Mouse (Mus musculus): ENCODE data around the gene Gm20388. TPM values are rescaled to one million over a fixed set of nuclear protein-coding genes. Genes with fewer than 3 reads are reported as not detected.

Gene Gm20388
- polyA plus RNA-seq, 1 experiment from 2014 or later: not detected

DNA sequence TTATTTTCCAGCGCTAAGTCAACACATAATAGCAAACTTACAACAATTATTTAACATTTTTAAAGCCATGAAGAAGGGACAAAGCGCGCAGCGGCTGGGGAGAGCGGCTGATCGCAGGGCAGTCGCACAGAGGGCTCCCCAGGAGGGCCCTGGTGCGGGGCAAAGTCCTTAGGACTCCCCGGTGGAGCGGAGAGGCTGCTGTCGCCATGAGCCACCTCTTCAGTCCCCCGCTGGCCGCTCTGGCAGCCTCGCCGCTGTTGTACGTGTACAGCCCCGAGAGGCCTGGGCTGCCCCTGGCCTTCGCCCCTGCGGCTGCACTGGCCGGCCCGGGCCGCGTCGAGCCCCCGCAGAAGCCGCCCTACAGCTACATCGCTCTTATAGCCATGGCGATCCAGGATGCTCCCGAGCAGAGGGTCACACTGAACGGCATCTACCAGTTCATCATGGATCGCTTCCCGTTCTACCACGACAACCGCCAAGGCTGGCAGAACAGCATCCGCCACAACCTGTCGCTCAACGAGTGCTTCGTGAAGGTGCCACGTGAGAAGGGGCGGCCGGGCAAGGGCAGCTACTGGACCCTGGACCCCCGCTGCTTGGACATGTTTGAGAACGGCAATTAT, 1217.2 kb downstream of the Gm20388 start, which contains the start of gene Foxl1:
Foxl1 (plus strand) TSS at position 185 of the 620 bp plus-strand sequence.
- no peaks in the 10 kb centered on the region for H3K9me3 ChIP-seq (ENCODE audit: control insufficient read depth, low read length)
- no peak within 1 kb of the TSS for H3K9ac ChIP-seq (ENCODE audit: low read length)
- no peaks in the 10 kb centered on the region for H3K36me3 ChIP-seq (ENCODE audit: control insufficient read depth, insufficient read depth, low read length)
- H3K4me1 ChIP-seq (ENCODE audit: control insufficient read depth, insufficient read depth, low read length): peaks cover 26% of the 10 kb centered on the region
- peaks cover 82% of the 10 kb centered on the region for H3K27me3 ChIP-seq (ENCODE audit: control insufficient read depth, insufficient read depth, low read length)
- H3K4me2 ChIP-seq (ENCODE audit: low read depth, severe bottlenecking): peak within 1 kb of the TSS; percentile 26; the same call in 1 of the 2 replicates
- no peak within 1 kb of the TSS for H3K27ac ChIP-seq (replicated peaks; ENCODE audit: low read depth, low read length)
- WGBS: 2% methylated on average over 43 of the region's 43 CpGs
- DNase-seq (ENCODE audit: low spot score) (peak; percentile 65), ATAC-seq (ENCODE audit: insufficient number of reproducible peaks, low FRiP score, low TSS enrichment, low read depth) (no peak)
- H3K4me3 ChIP-seq (ENCODE audit: low read depth, low read length): peak within 1 kb of the TSS; percentile 9; the same call in 1 of the 2 replicates

DNA sequence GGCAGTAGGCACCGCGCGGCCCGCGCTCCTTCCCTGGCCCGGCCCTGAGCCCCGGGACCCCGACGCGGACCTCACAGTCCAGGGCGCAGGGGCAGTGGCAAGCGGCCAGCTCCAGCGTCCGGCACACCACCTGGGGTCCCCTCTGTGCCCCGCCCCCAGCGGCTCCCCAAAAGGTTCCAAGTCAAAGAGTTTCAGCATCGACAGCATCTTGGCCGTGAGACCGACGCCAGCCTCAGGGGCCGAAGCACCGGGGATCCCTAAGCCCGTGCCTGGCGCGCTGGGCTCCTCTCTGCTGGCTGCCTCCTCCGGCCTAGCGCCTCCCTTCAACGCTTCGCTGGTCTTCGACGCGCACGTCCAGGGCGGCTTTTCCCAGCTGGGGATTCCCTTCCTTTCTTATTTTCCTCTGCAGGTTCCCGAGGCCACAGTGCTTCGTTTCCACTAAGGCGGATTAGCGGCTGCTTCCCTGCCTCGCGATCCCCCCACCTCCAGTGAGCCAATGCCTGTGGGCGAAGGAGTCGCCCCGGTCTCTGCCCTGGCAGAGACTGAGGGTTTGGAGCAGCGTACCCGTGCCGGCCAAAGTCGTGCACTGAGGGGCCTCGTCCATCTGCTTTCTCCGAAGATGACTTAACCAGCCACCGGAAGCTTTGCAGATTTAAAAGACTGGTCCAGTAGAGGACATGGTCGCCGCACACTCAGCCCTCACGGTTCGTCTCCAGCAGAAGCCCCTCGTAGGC, 1218.1 kb downstream of the Gm20388 start:
- Histone ChIP-seq H3K4me3 (ENCODE audit: low read depth, low read length) (peak overlapping the region; percentile 9; the same call in 1 of the 2 replicates), H3K9me3 (ENCODE audit: control insufficient read depth, low read length) (no peaks in the 10 kb centered on the region), H3K27ac (replicated peaks; ENCODE audit: low read depth, low read length) (no peak overlapping the region), H3K9ac (ENCODE audit: low read length) (no peak overlapping the region), H3K4me2 (ENCODE audit: low read depth, severe bottlenecking) (peak overlapping the region; percentile 26; the same call in 1 of the 2 replicates), H3K4me1 (ENCODE audit: control insufficient read depth, insufficient read depth, low read length) (peaks cover 26% of the 10 kb centered on the region), H3K36me3 (ENCODE audit: control insufficient read depth, insufficient read depth, low read length) (no peaks in the 10 kb centered on the region), H3K27me3 (ENCODE audit: control insufficient read depth, insufficient read depth, low read length) (peaks cover 74% of the 10 kb centered on the region)
- 2% methylated on average over 55 of the region's 55 CpGs for WGBS
- DNase-seq (ENCODE audit: low spot score): peak; percentile 65
- no peak for ATAC-seq (ENCODE audit: insufficient number of reproducible peaks, low FRiP score, low TSS enrichment, low read depth)

DNA sequence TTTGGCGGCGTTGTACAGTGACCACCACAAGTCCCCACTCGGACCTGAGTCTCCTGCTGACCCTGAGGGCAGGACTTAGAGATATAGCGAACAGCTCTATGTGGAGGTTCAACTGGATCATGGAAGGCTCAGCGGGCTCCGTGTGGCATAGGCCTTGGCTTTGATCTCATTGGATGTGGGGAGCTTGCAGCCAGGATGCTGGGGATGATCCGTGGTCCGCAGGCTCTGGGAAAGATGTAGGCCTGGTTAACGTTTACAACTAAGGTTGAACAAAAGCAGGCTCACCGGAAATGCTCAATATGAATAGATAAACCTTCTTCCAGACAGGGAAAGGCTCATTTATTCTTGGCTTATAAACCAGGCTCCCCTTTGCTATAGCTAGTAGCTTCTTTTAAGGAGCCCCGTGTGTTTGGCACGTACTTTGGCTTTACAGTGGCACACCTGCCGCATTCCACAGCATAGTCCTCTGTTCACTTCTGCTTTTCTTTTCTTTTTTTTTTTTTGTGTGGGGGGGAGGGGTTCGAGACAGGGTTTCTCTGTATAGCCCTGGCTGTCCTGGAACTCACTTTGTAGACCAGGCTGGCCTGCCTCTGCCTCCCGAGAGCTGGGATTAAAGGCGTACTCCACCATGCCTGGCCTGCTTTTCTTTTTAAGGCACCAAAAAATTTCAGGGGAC, 1218.8 kb downstream of the Gm20388 start:
- H3K9ac ChIP-seq (ENCODE audit: low read length): no peak overlapping the region
- ATAC-seq (ENCODE audit: insufficient number of reproducible peaks, low FRiP score, low TSS enrichment, low read depth) (no peak), DNase-seq (ENCODE audit: low spot score) (no peak)
- no peak overlapping the region for H3K4me2 ChIP-seq (ENCODE audit: low read depth, severe bottlenecking)
- H3K27me3 ChIP-seq (ENCODE audit: control insufficient read depth, insufficient read depth, low read length): peaks cover 69% of the 10 kb centered on the region
- H3K36me3 ChIP-seq (ENCODE audit: control insufficient read depth, insufficient read depth, low read length): no peaks in the 10 kb centered on the region
- H3K4me1 ChIP-seq (ENCODE audit: control insufficient read depth, insufficient read depth, low read length): peaks cover 26% of the 10 kb centered on the region
- H3K4me3 ChIP-seq (ENCODE audit: low read depth, low read length): no peak overlapping the region
- H3K27ac ChIP-seq (replicated peaks; ENCODE audit: low read depth, low read length): no peak overlapping the region
- no peaks in the 10 kb centered on the region for H3K9me3 ChIP-seq (ENCODE audit: control insufficient read depth, low read length)
- WGBS: 15% methylated on average over 16 of the region's 16 CpGs

DNA sequence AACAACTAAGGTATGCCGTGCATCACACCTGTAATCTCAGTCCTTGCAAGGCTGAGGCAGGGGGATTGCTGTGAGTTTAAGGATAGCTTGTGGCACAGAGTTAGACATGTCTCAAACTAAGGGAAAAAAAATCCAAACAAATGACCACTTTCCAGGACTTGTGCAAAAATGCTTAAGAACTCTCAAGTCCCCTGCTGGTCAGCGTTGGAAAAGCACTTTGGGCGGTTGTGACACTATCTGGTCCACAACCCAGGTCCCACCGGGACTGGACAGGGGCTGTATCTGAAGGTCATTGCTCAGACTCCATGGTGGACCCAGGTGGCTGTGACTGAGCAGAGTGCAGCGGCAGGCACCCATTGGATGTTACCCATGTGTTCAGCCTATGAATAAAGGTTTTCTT, 1219.9 kb downstream of the Gm20388 start:
- WGBS: 41% methylated on average over 5 of the region's 5 CpGs
- ATAC-seq (ENCODE audit: insufficient number of reproducible peaks, low FRiP score, low TSS enrichment, low read depth): no peak
- Histone ChIP-seq H3K27ac (replicated peaks; ENCODE audit: low read depth, low read length) (no peak overlapping the region), H3K9me3 (ENCODE audit: control insufficient read depth, low read length) (no peaks in the 10 kb centered on the region), H3K4me1 (ENCODE audit: control insufficient read depth, insufficient read depth, low read length) (peaks cover 14% of the 10 kb centered on the region; the same call in 1 of the 2 replicates), H3K36me3 (ENCODE audit: control insufficient read depth, insufficient read depth, low read length) (no peaks in the 10 kb centered on the region), H3K4me2 (ENCODE audit: low read depth, severe bottlenecking) (no peak overlapping the region), H3K4me3 (ENCODE audit: low read depth, low read length) (no peak overlapping the region), H3K27me3 (ENCODE audit: control insufficient read depth, insufficient read depth, low read length) (peaks cover 58% of the 10 kb centered on the region), H3K9ac (ENCODE audit: low read length) (no peak overlapping the region)
- DNase-seq (ENCODE audit: low spot score): peak; percentile 73

DNA sequence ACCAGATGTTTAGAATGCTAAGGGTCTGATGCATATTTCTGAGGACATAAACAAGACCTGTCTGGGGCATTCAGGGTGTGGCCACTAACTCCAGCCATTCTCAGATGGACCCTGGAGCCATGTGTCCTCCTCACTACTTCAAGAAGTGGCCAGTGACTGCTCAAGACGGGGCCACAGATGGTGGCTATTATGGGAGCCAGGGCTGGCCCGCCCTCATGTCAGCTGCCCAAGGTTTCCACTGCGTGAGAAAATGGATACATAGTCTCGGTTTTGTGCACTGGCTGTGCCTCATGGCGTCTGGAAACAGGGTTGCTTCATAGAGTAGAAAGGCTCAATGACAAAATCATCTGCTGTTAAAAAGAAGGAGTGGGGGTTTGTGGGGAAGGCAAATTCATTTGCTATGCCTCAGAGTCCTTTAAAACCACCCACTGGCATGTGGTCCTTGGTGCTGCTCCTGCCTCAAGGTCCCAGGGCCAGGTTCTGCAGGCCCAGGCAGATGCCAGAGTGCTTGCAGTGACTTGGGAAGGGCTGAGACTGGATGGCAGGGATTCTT, 1222.4 kb downstream of the Gm20388 start:
- Histone ChIP-seq H3K4me1 (ENCODE audit: control insufficient read depth, insufficient read depth, low read length) (peaks cover 6% of the 10 kb centered on the region; the same call in 1 of the 2 replicates), H3K9me3 (ENCODE audit: control insufficient read depth, low read length) (no peaks in the 10 kb centered on the region; the same call in 1 of the 2 replicates), H3K27me3 (ENCODE audit: control insufficient read depth, insufficient read depth, low read length) (peaks cover 33% of the 10 kb centered on the region), H3K27ac (replicated peaks; ENCODE audit: low read depth, low read length) (no peak overlapping the region), H3K36me3 (ENCODE audit: control insufficient read depth, insufficient read depth, low read length) (no peaks in the 10 kb centered on the region), H3K4me3 (ENCODE audit: low read depth, low read length) (no peak overlapping the region), H3K9ac (ENCODE audit: low read length) (no peak overlapping the region), H3K4me2 (ENCODE audit: low read depth, severe bottlenecking) (no peak overlapping the region)
- ATAC-seq (ENCODE audit: insufficient number of reproducible peaks, low FRiP score, low TSS enrichment, low read depth) (no peak), DNase-seq (ENCODE audit: low spot score) (no peak)
- 61% methylated on average over 5 of the region's 5 CpGs for WGBS

DNA sequence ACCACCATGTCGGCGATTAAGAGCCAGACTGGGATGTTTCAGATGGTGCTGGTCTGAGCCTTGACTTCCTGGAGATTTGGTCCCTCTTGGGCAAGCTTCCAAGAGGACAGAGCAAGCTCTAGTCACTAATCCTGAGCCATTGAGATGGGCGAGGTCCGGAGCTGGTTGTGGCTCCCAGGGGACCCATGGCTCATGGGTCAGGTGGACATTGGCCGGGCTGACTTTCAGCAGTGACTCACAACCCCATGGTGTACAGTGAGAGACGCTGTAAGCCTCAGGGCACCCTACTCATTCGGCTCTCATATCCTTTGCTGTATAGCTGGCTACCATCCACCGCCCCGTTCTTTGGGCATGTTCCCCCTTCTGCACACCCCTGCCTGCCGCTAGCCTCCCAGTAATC, 1223.5 kb downstream of the Gm20388 start:
- no peaks in the 10 kb centered on the region for H3K4me1 ChIP-seq (ENCODE audit: control insufficient read depth, insufficient read depth, low read length)
- H3K9me3 ChIP-seq (ENCODE audit: control insufficient read depth, low read length): no peaks in the 10 kb centered on the region; the same call in 1 of the 2 replicates
- ATAC-seq (ENCODE audit: insufficient number of reproducible peaks, low FRiP score, low TSS enrichment, low read depth) (no peak), DNase-seq (ENCODE audit: low spot score) (no peak)
- no peaks in the 10 kb centered on the region for H3K36me3 ChIP-seq (ENCODE audit: control insufficient read depth, insufficient read depth, low read length)
- no peak overlapping the region for H3K4me2 ChIP-seq (ENCODE audit: low read depth, severe bottlenecking)
- WGBS: 88% methylated on average over 10 of the region's 10 CpGs
- H3K9ac ChIP-seq (ENCODE audit: low read length): no peak overlapping the region
- no peak overlapping the region for H3K27ac ChIP-seq (replicated peaks; ENCODE audit: low read depth, low read length)
- H3K4me3 ChIP-seq (ENCODE audit: low read depth, low read length): no peak overlapping the region
- peaks cover 22% of the 10 kb centered on the region for H3K27me3 ChIP-seq (ENCODE audit: control insufficient read depth, insufficient read depth, low read length)

DNA sequence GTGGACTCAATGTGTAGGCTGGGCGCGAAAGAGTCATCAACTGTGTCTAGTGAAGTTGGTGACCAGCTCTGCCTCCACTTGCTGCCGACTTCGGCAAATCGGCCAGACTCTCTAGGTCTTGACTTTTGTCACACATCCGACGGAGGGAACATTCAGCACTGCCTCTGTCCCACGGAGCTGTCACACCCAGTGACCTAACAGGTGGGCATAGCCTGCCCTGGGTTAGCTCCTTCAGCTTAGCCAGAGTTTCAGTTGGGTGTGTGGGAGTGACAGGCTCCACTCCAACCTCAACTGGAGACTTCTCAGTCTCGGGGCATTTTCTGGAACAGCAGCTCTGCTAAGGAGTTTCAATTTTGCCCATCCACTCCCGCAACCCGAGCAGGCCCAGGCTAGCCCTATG, 1223.9 kb downstream of the Gm20388 start:
- peaks cover 18% of the 10 kb centered on the region for H3K27me3 ChIP-seq (ENCODE audit: control insufficient read depth, insufficient read depth, low read length)

DNA sequence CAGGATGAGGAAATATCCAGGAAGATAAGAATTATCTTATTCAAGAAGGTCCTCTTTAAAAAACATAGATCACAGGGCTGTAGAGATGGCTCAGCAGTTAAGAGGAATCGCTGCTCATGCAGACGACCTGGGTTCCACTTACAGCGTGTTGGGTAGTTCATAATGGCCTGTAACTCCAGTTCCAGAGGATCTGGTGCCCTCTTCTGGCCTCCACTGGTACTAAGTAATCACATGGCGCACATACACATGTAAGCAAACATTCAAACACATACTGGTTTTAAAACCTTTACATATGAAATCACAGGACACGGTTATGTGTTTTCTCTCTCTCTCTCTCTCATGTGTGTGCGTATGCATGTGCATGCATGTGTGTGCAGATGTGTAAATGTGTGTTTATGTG, 1226.2 kb downstream of the Gm20388 start:
- WGBS: 93% methylated on average over 6 of the region's 6 CpGs
- no peak for ATAC-seq (ENCODE audit: insufficient number of reproducible peaks, low FRiP score, low TSS enrichment, low read depth)
- H3K27me3 ChIP-seq (ENCODE audit: control insufficient read depth, insufficient read depth, low read length): peaks cover 5% of the 10 kb centered on the region; the same call in 1 of the 2 replicates
- no peak overlapping the region for H3K9ac ChIP-seq (ENCODE audit: low read length)
- H3K36me3 ChIP-seq (ENCODE audit: control insufficient read depth, insufficient read depth, low read length): no peaks in the 10 kb centered on the region
- H3K27ac ChIP-seq (replicated peaks; ENCODE audit: low read depth, low read length): no peak overlapping the region
- no peaks in the 10 kb centered on the region for H3K4me1 ChIP-seq (ENCODE audit: control insufficient read depth, insufficient read depth, low read length)
- no peak overlapping the region for H3K4me2 ChIP-seq (ENCODE audit: low read depth, severe bottlenecking)
- H3K4me3 ChIP-seq (ENCODE audit: low read depth, low read length): no peak overlapping the region
- DNase-seq (ENCODE audit: low spot score): no peak
- no peaks in the 10 kb centered on the region; the same call in 1 of the 2 replicates for H3K9me3 ChIP-seq (ENCODE audit: control insufficient read depth, low read length)

More for the DNA sequence above, 1223.9 kb downstream of the Gm20388 start:
- H3K4me3 ChIP-seq (ENCODE audit: low read depth, low read length): no peak overlapping the region
- no peaks in the 10 kb centered on the region for H3K36me3 ChIP-seq (ENCODE audit: control insufficient read depth, insufficient read depth, low read length)
- no peaks in the 10 kb centered on the region; the same call in 1 of the 2 replicates for H3K9me3 ChIP-seq (ENCODE audit: control insufficient read depth, low read length)
- DNase-seq (ENCODE audit: low spot score): no peak
- no peak for ATAC-seq (ENCODE audit: insufficient number of reproducible peaks, low FRiP score, low TSS enrichment, low read depth)
- H3K4me1 ChIP-seq (ENCODE audit: control insufficient read depth, insufficient read depth, low read length): no peaks in the 10 kb centered on the region
- H3K27ac ChIP-seq (replicated peaks; ENCODE audit: low read depth, low read length): no peak overlapping the region
- no peak overlapping the region for H3K9ac ChIP-seq (ENCODE audit: low read length)
- whole genome bisulfite sequencing: 83% methylated on average over 11 of the region's 11 CpGs
- H3K4me2 ChIP-seq (ENCODE audit: low read depth, severe bottlenecking): no peak overlapping the region
